Comparison of ENCODE assay signal across 12 mouse cellular contexts in genomic region chr17:46045742-46046141, GRCm38 (mm10).
"Had no signal": no experiment of that assay in that cellular context is flagged by ENCODE, and none has a peak within 500 bp of the region (broad histone marks: within the 10 kb centered on the region; RNA-seq: fewer than 3 reads in every experiment).

No protein-coding gene starts in this region.

- H3K27ac ChIP-seq: kidney, embryonic 15.5 days; left cerebral cortex, adult 2 months; limb, embryonic 10.5 days; liver, embryonic 12.5 days; lung, embryonic 15.5 days; midbrain, embryonic 12.5 days had no signal

- H3K4me1 ChIP-seq: midbrain, embryonic 12.5 days had no signal

- H3K4me3 ChIP-seq: kidney, embryonic 15.5 days; left cerebral cortex, adult 2 months; limb, embryonic 10.5 days; liver, embryonic 12.5 days; lung, embryonic 15.5 days; megakaryocyte, embryonic 14.5 days; midbrain, embryonic 12.5 days had no signal

- DNase-seq: kidney, adult 2 months; kidney, postnatal 14 days; right cerebral cortex, adult 18-20 months had no signal

- H3K9me3 ChIP-seq: limb, embryonic 10.5 days; lung, embryonic 15.5 days; midbrain, embryonic 12.5 days had no signal

- H3K27me3 ChIP-seq: kidney, embryonic 15.5 days; liver, embryonic 12.5 days; lung, embryonic 15.5 days; megakaryocyte, embryonic 14.5 days had no signal

- H3K4me2 ChIP-seq: kidney, embryonic 15.5 days; liver, embryonic 12.5 days; lung, embryonic 15.5 days; midbrain, embryonic 12.5 days had no signal

- H3K9ac ChIP-seq: kidney, embryonic 15.5 days; liver, embryonic 12.5 days; lung, embryonic 15.5 days; midbrain, embryonic 12.5 days had no signal

- H3K36me3 ChIP-seq: kidney, embryonic 15.5 days; limb, embryonic 10.5 days; liver, embryonic 12.5 days; lung, embryonic 15.5 days; midbrain, embryonic 12.5 days had no signal

- ATAC-seq: intestine, embryonic 16.5 days; liver, embryonic 12.5 days; midbrain, embryonic 16.5 days had no signal
